Mouse (Mus musculus) inflammation-experienced regulatory T-cells, adult 6 months (primary cell): ENCODE data around the gene B430306N03Rik. TPM values are rescaled to one million over a fixed set of nuclear protein-coding genes. Genes with fewer than 3 reads are reported as not detected.
A peak's percentile ranks its signal among the peaks of the same experiment; 100 is the strongest.
"Not testable (repeated sequence)": the region's sequence is repeated elsewhere in the genome, so short reads cannot be mapped to it uniquely, and the experiment has no call there.

Source experiments
- ATAC-seq: one replicate; pipeline ENCODE4 v1.8.0; 2017
- polyA plus RNA-seq, 3 experiments: library from polyadenylated mRNA; unstranded; fragments of 100-300 nt; shearing (Covaris generic); gene quantifications; one replicate each; pipeline ENCODE4 v1.2.1; 2017

Gene B430306N03Rik
- polyA plus RNA-seq, 3 experiments from 2014 or later: 2.8 to 5.6 TPM; not detected in 1

DNA sequence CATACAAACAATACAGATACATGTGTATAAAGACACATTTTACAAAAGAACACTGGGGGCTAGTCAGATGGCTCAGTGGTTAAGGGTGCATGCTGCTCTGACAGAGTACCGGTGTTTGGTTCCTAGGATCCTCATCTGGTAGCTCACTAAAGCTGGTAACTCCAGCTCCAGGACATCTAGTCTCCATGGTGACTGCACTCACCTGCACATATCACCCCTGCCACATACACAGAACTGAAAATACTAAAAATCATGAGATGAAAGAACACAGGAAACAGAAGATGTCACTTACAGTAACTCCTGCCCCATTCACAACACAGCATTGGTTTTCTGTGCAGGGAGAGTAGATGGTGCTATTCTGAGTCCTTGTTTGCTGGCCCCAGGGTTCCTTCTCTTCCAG, 2.7 kb downstream of the B430306N03Rik start:
- peak; percentile 60 for ATAC-seq

- no peak for ATAC-seq
These were observed 5.3 kb downstream of the B430306N03Rik start for GRCm38 (mm10) chr17:48321279-48321678.

DNA sequence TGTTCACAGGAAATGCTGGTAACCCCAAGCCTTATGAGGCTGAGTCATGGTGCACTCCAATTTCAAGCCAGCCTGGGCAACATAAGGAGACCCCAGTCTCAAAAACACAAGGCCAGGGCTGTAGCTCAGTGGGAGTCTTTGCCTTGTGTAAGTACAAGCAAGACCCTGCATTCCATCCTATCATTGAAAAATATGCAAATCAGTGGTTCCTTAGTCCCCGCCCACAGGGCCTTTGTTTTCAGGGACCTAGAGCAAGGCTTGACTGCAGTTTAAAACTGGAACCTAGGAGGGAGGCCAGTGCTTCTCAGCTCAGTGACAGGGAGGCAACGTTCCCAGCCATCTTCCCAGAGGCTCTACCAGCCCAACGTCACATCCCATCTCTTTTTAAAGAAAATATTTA, 7.3 kb downstream of the B430306N03Rik start:
- no peak for ATAC-seq

GRCm38 (mm10) chr17:48324258-48324657, 8.3 kb downstream of the B430306N03Rik start:
- no peak for ATAC-seq

DNA sequence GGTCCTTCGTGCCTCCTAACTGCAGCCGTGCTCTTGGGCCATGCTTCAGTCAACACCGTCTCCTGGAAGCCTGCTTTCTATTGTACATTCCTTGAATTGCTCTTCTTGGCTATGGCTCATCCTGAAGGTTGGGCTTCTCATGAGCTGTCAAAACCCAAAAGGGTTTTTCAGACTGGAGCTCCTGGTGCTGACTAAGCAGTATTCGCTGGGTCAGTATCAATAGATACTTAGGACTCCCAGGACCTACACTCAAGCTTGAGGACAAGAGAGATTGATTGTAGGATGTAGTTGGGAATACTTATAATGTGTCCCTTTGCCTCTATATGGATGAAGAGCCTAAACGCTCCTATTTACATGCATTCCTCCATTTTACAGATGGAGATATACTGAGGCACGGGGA, 9.2 kb downstream of the B430306N03Rik start:
- no peak for ATAC-seq

GRCm38 (mm10) chr17:48325638-48326037, 9.7 kb downstream of the B430306N03Rik start:
- ATAC-seq: peak; percentile 35

- no peak for ATAC-seq
These were observed 10.7 kb downstream of the B430306N03Rik start for GRCm38 (mm10) chr17:48326656-48327055.

DNA sequence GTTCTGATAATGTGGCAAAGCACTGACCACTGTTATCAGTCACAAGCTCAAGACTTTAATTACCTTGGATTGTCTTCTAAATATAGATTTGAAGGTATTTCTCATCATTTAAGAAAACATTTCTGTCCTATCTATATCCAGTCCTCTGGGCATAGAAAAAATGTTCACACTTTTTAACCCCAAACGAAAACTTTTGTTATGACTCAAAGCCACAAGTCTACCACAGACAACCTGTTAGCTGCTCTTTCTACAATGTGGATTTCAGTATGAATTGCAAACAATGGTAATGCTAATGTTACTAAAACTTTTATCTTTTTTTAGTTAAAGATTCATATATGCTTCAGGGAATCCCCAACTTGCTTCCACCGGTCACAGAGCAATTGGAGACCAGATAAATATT, 16.6 kb downstream of the B430306N03Rik start:
- peak; percentile 28 for ATAC-seq

- ATAC-seq: no peak
These were observed 18.2 kb downstream of the B430306N03Rik start for GRCm38 (mm10) chr17:48334186-48334585.

- ATAC-seq: peak; percentile 60
These were observed 20.9 kb downstream of the B430306N03Rik start for GRCm38 (mm10) chr17:48336857-48337256.

DNA sequence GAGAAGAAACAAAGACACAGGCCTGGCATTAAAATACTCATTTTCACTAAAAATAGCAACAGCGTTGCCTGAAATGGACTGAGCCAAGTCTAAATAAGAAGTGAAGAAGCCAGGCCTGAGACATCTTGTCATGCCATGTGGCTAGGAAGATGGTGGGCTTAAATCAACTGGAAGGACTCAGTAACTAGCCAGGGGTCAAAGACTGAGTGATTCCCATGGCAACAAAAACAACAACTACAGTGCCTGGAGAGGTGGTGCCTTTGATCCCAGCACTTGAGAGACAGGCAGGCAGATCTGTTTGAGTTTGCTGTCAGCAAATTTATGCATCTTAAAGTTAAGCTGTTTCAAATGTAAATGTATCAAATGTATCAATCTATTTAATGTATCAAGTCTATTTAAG, 24.3 kb downstream of the B430306N03Rik start:
- no peak for ATAC-seq

GRCm38 (mm10) chr17:48341947-48342346, 26.0 kb downstream of the B430306N03Rik start:
- no peak for ATAC-seq

- ATAC-seq: no peak
These were observed 27.1 kb downstream of the B430306N03Rik start for GRCm38 (mm10) chr17:48343065-48343464.

GRCm38 (mm10) chr17:48345824-48346223, 29.9 kb downstream of the B430306N03Rik start:
- ATAC-seq: no peak

GRCm38 (mm10) chr17:48346231-48346630, 30.3 kb downstream of the B430306N03Rik start, which contains the start of gene Trem2:
TSS of gene Trem2 (plus strand) at chr17:48346401.
- no peak for ATAC-seq

GRCm38 (mm10) chr17:48346834-48347233, 30.9 kb downstream of the B430306N03Rik start:
- no peak for ATAC-seq

- ATAC-seq: no peak
These were observed 31.3 kb downstream of the B430306N03Rik start for GRCm38 (mm10) chr17:48347287-48347686.

DNA sequence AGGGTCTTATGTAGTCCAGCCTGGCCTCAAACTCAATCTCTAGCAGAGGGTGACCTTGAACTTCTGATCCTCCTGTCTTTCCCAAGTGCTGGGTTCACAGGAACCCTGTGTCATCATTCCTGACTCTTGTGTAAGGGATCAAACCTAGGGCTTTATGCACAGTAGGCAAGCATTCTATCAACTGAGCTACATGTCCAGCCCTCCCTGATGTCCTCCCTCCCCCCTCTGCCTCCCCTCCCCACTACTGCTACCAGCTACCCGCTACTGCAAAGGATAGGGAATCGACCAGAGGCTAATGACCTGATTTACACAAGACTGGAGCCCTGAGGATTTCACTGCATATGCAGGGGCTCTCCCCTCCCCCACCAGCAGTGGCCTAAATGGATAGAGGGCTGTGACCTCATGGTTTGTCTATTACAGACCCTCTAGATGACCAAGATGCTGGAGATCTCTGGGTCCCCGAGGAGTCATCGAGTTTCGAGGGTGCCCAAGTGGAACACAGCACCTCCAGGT, 34.8 kb downstream of the B430306N03Rik start:
- no peak for ATAC-seq

GRCm38 (mm10) chr17:48352976-48353375, 37.0 kb downstream of the B430306N03Rik start:
- not testable (repeated sequence) for ATAC-seq

GRCm38 (mm10) chr17:48355822-48356221, 39.9 kb downstream of the B430306N03Rik start:
- no peak for ATAC-seq

DNA sequence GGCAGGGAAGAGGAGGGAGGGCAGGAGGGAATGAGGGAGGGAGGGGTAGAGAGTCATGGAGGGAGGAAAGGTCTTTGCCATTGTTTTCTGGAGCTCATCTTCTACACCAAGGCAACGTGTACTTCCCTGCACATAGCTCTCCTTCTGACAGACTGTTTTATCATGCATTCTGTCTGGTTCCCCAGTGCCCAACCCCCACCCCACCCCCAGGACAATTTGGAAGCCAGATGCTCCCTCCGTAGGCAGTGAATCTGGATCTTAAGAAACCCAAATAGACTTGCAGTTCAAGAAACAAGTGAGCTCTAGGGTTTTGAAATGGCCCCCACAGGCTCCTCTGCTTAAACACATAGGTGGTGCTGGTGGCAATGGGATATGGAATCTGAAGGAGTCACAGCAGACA, 42.0 kb downstream of the B430306N03Rik start:
- no peak for ATAC-seq

DNA sequence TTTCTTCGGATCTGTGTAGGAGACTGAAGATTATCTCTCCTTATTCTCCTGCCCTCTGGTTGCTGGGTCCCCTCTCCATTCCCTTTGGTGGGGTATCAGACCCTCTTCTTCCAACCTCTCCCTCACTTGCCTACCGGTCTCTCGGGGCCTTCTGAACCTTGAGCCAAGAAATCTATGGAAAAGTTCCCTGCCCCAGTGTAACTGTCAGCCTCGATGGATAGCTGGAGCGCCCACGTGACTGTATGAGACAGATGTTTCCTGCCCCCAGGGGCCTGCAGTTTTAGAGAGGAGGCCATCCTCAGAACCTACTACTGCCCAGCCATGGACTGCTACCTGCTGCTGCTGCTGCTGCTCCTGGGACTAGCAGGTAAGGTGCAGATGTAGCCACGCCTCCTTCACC, 43.7 kb downstream of the B430306N03Rik start, which contains the start of gene Treml1:
Treml1 (plus strand) TSS at position 301 of the 400 bp plus-strand sequence.
- ATAC-seq: no peak

DNA sequence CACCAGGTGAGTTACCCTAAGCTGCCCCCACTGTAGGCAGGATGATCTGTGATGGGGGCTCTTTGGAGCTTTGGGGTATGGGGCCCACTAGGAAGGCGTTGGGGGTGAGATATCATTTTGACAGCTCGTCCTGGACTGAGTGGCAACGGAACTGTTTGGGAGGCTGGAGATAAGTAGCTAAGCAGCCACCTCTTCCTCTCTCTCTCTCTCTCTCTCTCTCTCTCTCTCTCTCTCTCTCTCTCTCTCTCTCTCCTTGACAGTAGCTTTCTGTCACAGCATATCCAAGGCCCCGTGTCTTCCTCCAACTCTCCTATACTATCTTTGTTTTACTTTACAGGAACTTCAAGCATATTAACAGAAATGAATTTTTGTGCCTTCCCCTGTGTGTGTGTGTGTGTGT, 44.5 kb downstream of the B430306N03Rik start:
- ATAC-seq: no peak

GRCm38 (mm10) chr17:48362346-48362745, 46.4 kb downstream of the B430306N03Rik start:
- ATAC-seq: no peak

- ATAC-seq: no peak
These were observed 47.0 kb downstream of the B430306N03Rik start for GRCm38 (mm10) chr17:48362966-48363365.
